Mouse (Mus musculus): ENCODE measurements around the gene Slc22a18. TPM values are rescaled to one million over a fixed set of nuclear protein-coding genes. Genes with fewer than 3 reads are reported as not detected.

Slc22a18 gene
- polyA plus RNA-seq, 2 experiments, result 7.2 to 9.4 TPM

DNA sequence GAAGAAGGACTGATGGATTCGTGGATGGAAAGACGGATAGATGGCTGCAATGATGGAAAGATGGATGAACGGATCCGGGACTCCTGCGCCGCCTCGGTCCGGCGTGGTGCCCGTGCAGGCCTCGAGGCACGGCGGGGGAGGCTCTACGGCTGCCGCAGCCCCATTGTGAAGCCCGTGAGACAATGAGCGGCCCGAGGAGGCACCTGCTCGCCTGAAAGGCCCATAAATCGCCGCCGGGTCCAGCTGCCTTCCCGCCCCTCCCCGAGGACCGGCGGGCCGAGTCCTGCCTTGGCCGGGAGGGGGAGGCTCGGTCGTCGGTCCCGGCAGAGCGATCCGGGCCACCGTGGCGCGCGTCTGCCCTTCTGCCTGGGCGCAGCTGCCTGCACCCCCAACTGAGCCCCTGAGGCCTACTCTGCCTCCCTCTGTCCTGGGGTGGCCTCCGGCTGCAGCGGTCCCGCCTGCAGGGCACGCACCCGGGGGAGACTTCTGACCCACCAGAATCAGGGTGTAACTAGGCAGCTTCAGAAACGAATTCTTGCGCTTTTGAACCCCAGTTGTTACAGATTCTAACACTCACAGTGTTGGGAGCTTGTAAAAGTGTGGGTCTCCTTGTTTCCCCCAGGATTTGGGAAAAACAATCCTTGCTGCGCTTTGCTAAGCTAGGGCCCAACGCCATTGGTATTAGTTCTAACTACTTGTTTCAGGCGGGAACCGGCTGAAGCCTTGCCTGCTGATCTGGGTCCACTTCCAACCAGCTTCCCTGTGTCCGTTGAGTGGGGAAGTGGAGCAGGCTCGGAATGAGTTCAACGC, 27.7 kb upstream of the Slc22a18 start:
- H3K4me2 ChIP-seq (ENCODE audit: low read depth), result peak overlapping the region; percentile 37
- H3K9ac ChIP-seq (replicated peaks), result no peak overlapping the region
- peaks cover 36% of the 10 kb centered on the region for H3K27me3 ChIP-seq (ENCODE audit: control insufficient read depth, insufficient read depth, low read length)
- TF ChIP-seq CTCF (IDR thresholded peaks at IDR 0.05; ENCODE audit: low read depth) (no peak), EP300 (IDR thresholded peaks at IDR 0.05; ENCODE audit: low read depth) (no peak)
- no peaks in the 10 kb centered on the region for H3K9me3 ChIP-seq (ENCODE audit: control insufficient read depth, low read length)
- H3K27ac ChIP-seq, result no peak overlapping the region
- DNase-seq (ENCODE audit: low read depth in 3 of 3, low spot score in 3 of 3) (no peak), ATAC-seq (ENCODE audit: insufficient read depth) (no peak)
- H3K36me3 ChIP-seq (replicated peaks; ENCODE audit: control insufficient read depth, insufficient read depth, low read depth), result no peaks in the 10 kb centered on the region
- H3K4me3 ChIP-seq (ENCODE audit: insufficient read depth in 1 of 2, low read depth in 2 of 2, low read length in 2 of 2), result no peak overlapping the region
- 12% methylated on average over 29 of the region's 53 CpGs for WGBS (ENCODE audit: insufficient replicate concordance)
- no peaks in the 10 kb centered on the region for H3K4me1 ChIP-seq (replicated peaks; ENCODE audit: control insufficient read depth in 2 of 2, insufficient read depth in 2 of 2, low read length in 1 of 2)

DNA sequence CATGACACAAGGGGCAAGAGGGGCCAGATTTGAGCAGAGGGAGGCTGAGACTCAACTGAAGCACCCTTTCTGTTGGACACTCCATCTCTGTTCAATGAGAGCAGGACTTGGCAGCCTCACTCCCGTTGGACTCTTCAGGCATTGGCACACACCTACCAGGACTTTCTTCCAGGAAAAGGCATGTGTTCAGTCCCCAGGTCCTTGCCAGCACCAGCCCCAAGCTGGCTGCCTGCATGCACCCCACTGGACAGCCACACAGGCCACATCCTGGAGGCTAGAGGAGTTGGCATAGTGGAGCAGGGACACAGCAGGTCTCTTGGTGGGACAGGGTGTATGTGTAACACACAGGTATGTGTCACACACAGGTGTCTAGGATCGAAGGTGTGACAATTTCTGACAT, 26.4 kb upstream of the Slc22a18 start:
- Histone ChIP-seq H3K4me3 (ENCODE audit: insufficient read depth in 1 of 2, low read depth in 2 of 2, low read length in 2 of 2) (no peak overlapping the region), H3K4me1 (replicated peaks; ENCODE audit: control insufficient read depth in 2 of 2, insufficient read depth in 2 of 2, low read length in 1 of 2) (no peaks in the 10 kb centered on the region), H3K9me3 (ENCODE audit: control insufficient read depth, low read length) (no peaks in the 10 kb centered on the region), H3K36me3 (replicated peaks; ENCODE audit: control insufficient read depth, insufficient read depth, low read depth) (no peaks in the 10 kb centered on the region), H3K27me3 (ENCODE audit: control insufficient read depth, insufficient read depth, low read length) (peaks cover 36% of the 10 kb centered on the region), H3K27ac (no peak overlapping the region), H3K4me2 (ENCODE audit: low read depth) (no peak overlapping the region), H3K9ac (replicated peaks) (no peak overlapping the region)
- TF ChIP-seq CTCF (IDR thresholded peaks at IDR 0.05; ENCODE audit: low read depth) (no peak), EP300 (IDR thresholded peaks at IDR 0.05; ENCODE audit: low read depth) (no peak)
- DNase-seq (ENCODE audit: low read depth in 3 of 3, low spot score in 3 of 3) (no peak), ATAC-seq (ENCODE audit: insufficient read depth) (no peak)
- 38% methylated on average over 2 of the region's 2 CpGs for WGBS (ENCODE audit: insufficient replicate concordance)

DNA sequence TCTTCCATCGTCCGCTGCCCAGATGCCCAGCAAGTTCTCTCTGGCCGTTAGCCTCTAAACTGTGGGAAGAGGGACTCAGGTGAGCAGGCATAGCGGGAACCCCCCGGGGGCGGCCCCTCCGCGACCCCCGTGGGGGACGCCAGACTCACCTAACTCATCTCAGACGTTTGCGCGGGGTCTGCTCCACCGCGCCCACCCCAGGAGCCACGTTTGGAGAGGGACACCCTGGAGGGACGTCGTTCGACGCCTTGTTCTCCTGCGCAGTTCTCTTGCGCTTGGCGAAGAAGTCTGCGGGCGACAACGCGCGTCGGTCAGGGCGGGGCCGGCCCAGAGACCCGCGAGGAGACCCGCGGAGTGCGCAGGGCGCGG, 14.6 kb upstream of the Slc22a18 start:
- Histone ChIP-seq H3K36me3 (replicated peaks; ENCODE audit: control insufficient read depth, insufficient read depth, low read depth) (no peaks in the 10 kb centered on the region), H3K4me1 (replicated peaks; ENCODE audit: control insufficient read depth in 2 of 2, insufficient read depth in 2 of 2, low read length in 1 of 2) (no peaks in the 10 kb centered on the region), H3K4me2 (ENCODE audit: low read depth) (peak overlapping the region; percentile 27), H3K4me3 (ENCODE audit: insufficient read depth in 1 of 2, low read depth in 2 of 2, low read length in 2 of 2) (peak overlapping the region; percentile 36 to 41), H3K9me3 (ENCODE audit: control insufficient read depth, low read length) (peaks cover 14% of the 10 kb centered on the region), H3K27ac (no peak overlapping the region), H3K9ac (replicated peaks) (no peak overlapping the region; the same call in 1 of the 2 replicates), H3K27me3 (ENCODE audit: control insufficient read depth, insufficient read depth, low read length) (peaks cover 24% of the 10 kb centered on the region)
- DNase-seq (ENCODE audit: low read depth in 3 of 3, low spot score in 3 of 3) (no peak), ATAC-seq (ENCODE audit: insufficient read depth) (no peak)
- WGBS (ENCODE audit: insufficient replicate concordance), result 26% methylated on average over 38 of the region's 38 CpGs
- TF ChIP-seq EP300 (IDR thresholded peaks at IDR 0.05; ENCODE audit: low read depth) (no peak), CTCF (IDR thresholded peaks at IDR 0.05; ENCODE audit: low read depth) (no peak)

DNA sequence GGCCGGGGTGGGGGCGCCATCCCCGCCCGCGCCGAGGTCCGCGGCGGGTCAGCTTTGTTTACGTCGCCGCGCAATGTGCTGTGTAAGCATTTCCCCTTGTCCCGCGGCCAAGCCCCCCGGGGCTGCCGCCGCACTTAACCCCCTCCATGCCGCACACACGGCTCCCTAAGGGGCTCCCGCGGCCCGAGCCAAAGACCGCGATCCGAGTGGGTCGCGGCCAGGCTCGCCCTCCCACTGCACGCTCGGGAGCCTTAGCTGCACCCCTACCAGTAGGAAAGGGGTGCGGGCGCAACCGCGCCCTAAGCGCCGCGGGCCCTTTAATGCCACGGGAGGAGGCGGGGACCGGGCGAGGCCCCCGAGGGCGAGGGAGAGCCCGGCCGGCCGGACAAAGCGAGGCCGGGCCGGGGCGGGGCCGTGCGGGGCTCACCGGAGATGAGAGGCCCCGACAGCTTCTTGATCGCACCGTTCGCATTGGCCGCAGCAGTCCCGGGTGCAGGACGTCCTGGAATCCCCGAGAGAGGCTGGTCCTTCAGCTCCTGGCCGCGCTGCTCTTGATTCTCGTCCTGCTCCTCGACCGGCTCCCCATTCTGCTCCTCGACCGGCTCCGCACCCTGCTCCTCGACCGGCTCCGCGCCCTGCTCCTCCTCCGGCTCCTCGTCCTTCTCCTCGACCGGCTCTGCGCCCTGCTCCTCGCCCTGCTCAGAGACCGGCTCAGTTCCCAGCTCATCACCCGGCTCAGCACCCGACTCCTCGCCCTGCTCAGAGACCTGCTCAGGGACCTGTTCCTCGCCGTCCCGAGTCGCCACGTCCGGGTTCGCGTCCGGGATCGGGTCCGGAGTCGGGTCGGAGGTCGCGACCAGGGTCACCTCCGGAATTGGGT, 14.0 kb upstream of the Slc22a18 start:
- Histone ChIP-seq H3K9ac (replicated peaks) (no peak overlapping the region), H3K4me1 (replicated peaks; ENCODE audit: control insufficient read depth in 2 of 2, insufficient read depth in 2 of 2, low read length in 1 of 2) (0 out of 4 replicates have a peak, but pooled peaks cover 0 to 3% of the 10 kb centered on the region in 2 experiments), H3K4me2 (ENCODE audit: low read depth) (peak overlapping the region; percentile 27), H3K9me3 (ENCODE audit: control insufficient read depth, low read length) (peaks cover 14% of the 10 kb centered on the region), H3K27me3 (ENCODE audit: control insufficient read depth, insufficient read depth, low read length) (peaks cover 24% of the 10 kb centered on the region), H3K27ac (no peak overlapping the region), H3K4me3 (ENCODE audit: insufficient read depth in 1 of 2, low read depth in 2 of 2, low read length in 2 of 2) (peak overlapping the region; percentile 36 to 41), H3K36me3 (replicated peaks; ENCODE audit: control insufficient read depth, insufficient read depth, low read depth) (no peaks in the 10 kb centered on the region)
- DNase-seq (ENCODE audit: low read depth in 3 of 3, low spot score in 3 of 3), result no peak
- TF ChIP-seq EP300 (IDR thresholded peaks at IDR 0.05; ENCODE audit: low read depth) (no peak), CTCF (IDR thresholded peaks at IDR 0.05; ENCODE audit: low read depth) (no peak)
- ATAC-seq (ENCODE audit: insufficient read depth), result no peak
- 33% methylated on average over 100 of the region's 100 CpGs for WGBS (ENCODE audit: insufficient replicate concordance)

Measured in liver, embryonic 14.5 days (tissue).